Mouse (Mus musculus) kidney, postnatal 0 days (tissue): ENCODE measurements at regions not wholly inside any gene's neighbourhood (a gene's known extent, or its start where the extent isn't known, plus 50 kb on each side); places are given as distances from the start of the nearest gene placed in this dataset.
A peak's percentile ranks its signal among the peaks of the same experiment; 100 is the strongest.

Experiments
- ATAC-seq: fragments of 200-750 bp; cut with Nextera tagmentation; replicated peaks from 2 replicates; pipeline ENCODE4 v1.8.0; 2017; ENCODE audit warnings: low read depth, moderate number of reproducible peaks, moderate TSS enrichment, moderate library complexity; ENCODE audit not compliant: low FRiP score
- DNase-seq: peaks from one replicate; pipeline ENCODE4 v3.0.0-alpha.2; 2016; ENCODE audit warnings: low spot score
- H3K27ac ChIP-seq: fragments of 300-500 bp; sonication (generic); 2 replicates; pipeline ENCODE4 v1.5.1; 2014; ENCODE audit warnings: mild to moderate bottlenecking
- H3K27me3 ChIP-seq: fragments of 300-500 bp; sonication (generic); 2 replicates; pipeline ENCODE4 v1.6.1; 2014; ENCODE audit warnings: low read length, mixed read lengths; ENCODE audit not compliant: insufficient read depth
- H3K36me3 ChIP-seq: fragments of 300-500 bp; sonication (generic); 2 replicates; pipeline ENCODE4 v1.6.1; 2014; ENCODE audit warnings: low read length, mixed read lengths; ENCODE audit not compliant: insufficient read depth
- H3K4me1 ChIP-seq: fragments of 300-500 bp; sonication (generic); replicated peaks from 2 replicates; pipeline ENCODE4 v1.6.1; 2014; ENCODE audit warnings: antibody characterized with exemption, low read length, mixed read lengths; ENCODE audit not compliant: insufficient read depth
- H3K4me2 ChIP-seq: fragments of 300-500 bp; sonication (generic); 2 replicates; pipeline ENCODE4 v1.6.1; 2014; ENCODE audit warnings: mild to moderate bottlenecking, low read length, moderate library complexity, mixed read lengths
- H3K4me3 ChIP-seq: fragments of 300-500 bp; sonication (generic); replicated peaks from 2 replicates; pipeline ENCODE4 v1.5.1; 2014; ENCODE audit warnings: low read depth, low read length
- H3K9ac ChIP-seq: fragments of 300-500 bp; sonication (generic); 2 replicates; pipeline ENCODE4 v1.6.1; 2014; ENCODE audit warnings: low read depth, low read length
- H3K9me3 ChIP-seq: fragments of 300-500 bp; sonication (generic); replicated peaks from 2 replicates; pipeline ENCODE4 v1.6.1; 2016; ENCODE audit warnings: low read length, inconsistent platforms, mixed read lengths
- CTCF ChIP-seq: IDR thresholded peaks from 2 replicates; pipeline ENCODE4 v1.5.1; 2016; ENCODE audit warnings: antibody characterized with exemption, low read depth, mild to moderate bottlenecking, moderate library complexity
- WGBS: fragments of 180-500 bp; shearing (Covaris S2); extraction: QIAGEN DNeasy Blood & Tissue Kit; methylation state at CpG from one replicate; pipeline ENCODE4 v1.1.7; 2014; 5-methylcytosine and 5-hydroxymethylcytosine counted together

DNA sequence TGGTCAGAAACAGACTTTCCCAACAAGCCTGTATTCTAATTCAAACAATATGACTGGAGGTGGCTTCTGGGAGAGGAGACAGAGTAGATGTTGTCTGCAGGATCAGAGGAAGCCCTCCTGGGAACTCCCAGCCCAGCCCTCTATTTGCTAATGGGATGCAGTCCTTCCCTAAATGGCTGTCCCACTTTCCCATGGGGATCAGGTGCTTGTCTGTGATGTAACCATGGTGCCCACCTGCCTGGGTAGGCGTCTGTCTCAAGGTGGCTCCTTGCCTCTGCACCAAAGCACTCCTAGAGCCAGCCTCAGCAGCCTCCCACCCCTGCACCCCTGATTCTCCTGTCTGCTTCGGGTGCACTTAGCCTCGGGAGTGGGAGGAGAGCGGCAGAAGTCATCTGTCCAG is 384.6 kb downstream of the Gm45692 start:
- no peak for DNase-seq
- ATAC-seq, result no peak
- WGBS, result 30% methylated on average over 4 of the region's 4 CpGs
- Histone ChIP-seq H3K4me3 (no peak overlapping the region), H3K4me1 (0 out of 2 replicates have a peak, but pooled peaks cover 8% of the 10 kb centered on the region), H3K27ac (no peak overlapping the region), H3K27me3 (no peaks in the 10 kb centered on the region), H3K9me3 (no peaks in the 10 kb centered on the region), H3K36me3 (no peaks in the 10 kb centered on the region), H3K9ac (no peak overlapping the region), H3K4me2 (no peak overlapping the region)
- TF ChIP-seq CTCF, result no peak

DNA sequence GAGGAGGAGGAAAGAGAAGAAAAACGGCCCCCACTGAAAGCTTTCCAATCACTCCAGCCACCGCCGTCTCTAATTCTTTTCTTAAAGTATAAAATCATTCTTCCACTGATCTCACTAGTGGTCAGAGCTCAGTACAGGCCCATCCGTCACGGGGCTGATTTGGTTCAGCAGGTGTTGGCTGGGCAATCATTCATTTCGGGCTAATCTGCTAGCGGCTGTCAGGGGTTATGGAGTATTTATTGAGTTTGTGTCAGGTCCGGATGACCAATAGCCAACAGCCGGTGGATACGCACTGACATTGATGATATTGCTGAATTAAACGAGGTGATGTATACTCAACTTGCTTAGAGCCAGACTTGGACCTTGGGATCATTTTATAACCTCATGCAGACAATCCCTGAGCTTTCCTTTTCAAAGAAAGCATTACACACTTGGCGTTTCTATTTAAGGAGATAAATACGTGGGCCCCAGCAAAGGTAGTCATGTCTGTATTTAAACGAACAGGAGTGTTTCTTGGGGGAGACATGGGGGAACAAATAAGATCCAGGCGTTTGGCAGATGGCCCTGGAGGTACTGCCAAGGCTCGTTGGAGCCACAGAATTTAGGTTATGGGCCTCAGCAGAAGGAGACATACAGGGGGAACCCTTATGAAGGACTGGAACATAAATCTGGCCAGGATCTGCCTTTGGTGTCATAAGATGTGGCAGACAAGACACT is 385.1 kb downstream of the Gm45692 start:
- ATAC-seq (no peak), DNase-seq (no peak)
- Histone ChIP-seq H3K9me3 (no peaks in the 10 kb centered on the region), H3K36me3 (no peaks in the 10 kb centered on the region), H3K9ac (no peak overlapping the region), H3K4me2 (no peak overlapping the region), H3K4me1 (0 out of 2 replicates have a peak, but pooled peaks cover 8% of the 10 kb centered on the region), H3K27me3 (no peaks in the 10 kb centered on the region), H3K27ac (no peak overlapping the region), H3K4me3 (no peak overlapping the region)
- no peak for TF ChIP-seq CTCF
- 30% methylated on average over 16 of the region's 16 CpGs for WGBS

DNA sequence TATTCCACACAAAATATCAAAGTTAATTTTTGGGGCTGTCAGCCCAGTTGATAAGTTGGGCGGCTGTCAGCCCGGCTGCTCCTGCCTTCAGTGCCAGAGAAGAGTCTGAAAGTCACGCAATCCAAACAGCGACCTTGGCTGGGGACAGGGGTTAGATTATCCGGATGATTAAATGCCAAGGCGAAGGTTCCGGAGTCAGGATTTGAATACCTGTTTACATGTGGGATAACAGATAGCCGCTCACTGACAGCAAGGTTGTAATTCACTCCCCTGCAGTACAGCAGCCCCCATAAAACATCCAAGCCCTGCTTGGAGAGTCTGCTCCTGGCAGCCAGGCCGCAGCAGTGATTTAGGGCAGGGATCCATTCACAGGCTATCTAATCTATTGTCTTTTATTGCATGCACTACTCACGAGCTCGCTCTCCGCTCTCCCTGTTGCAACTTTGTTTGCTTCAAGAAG is 388.3 kb downstream of the Gm45692 start:
- no peak overlapping the region for H3K9ac ChIP-seq
- TF ChIP-seq CTCF, result no peak
- H3K36me3 ChIP-seq, result no peaks in the 10 kb centered on the region
- H3K27me3 ChIP-seq, result no peaks in the 10 kb centered on the region
- H3K9me3 ChIP-seq, result no peaks in the 10 kb centered on the region
- WGBS, result 7% methylated on average over 12 of the region's 12 CpGs
- no peak overlapping the region for H3K27ac ChIP-seq
- peak; percentile 83 for DNase-seq
- H3K4me1 ChIP-seq, result 0 out of 2 replicates have a peak, but pooled peaks cover 3% of the 10 kb centered on the region
- H3K4me3 ChIP-seq, result no peak overlapping the region
- no peak overlapping the region for H3K4me2 ChIP-seq
- no peak for ATAC-seq

DNA sequence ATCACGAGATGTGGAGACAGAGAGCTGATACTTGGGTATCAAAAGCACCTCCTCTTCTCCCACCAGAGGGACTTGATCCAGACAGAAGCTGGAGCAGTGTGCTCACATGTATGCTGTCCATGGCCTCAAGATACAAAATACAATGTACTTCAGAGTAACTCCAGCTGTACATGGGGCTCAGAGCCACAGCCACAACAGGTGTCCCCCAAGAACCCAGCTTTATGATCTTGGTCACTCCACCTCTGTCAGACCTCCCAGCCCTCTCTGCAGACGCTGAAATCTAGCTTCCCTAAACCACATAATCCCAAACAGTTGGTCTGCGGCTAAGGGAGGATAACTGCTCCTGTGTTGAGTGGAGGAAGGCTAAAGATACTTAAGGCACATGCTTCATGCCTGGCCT is 389.9 kb downstream of the Gm45692 start:
- Histone ChIP-seq H3K27me3 (no peaks in the 10 kb centered on the region), H3K9me3 (no peaks in the 10 kb centered on the region), H3K4me2 (no peak overlapping the region), H3K36me3 (no peaks in the 10 kb centered on the region), H3K4me1 (0 out of 2 replicates have a peak, but pooled peaks cover 3% of the 10 kb centered on the region), H3K9ac (no peak overlapping the region), H3K27ac (no peak overlapping the region), H3K4me3 (no peak overlapping the region)
- no peak for TF ChIP-seq CTCF
- 59% methylated on average over 3 of the region's 3 CpGs for WGBS
- DNase-seq, result no peak
- no peak for ATAC-seq

DNA sequence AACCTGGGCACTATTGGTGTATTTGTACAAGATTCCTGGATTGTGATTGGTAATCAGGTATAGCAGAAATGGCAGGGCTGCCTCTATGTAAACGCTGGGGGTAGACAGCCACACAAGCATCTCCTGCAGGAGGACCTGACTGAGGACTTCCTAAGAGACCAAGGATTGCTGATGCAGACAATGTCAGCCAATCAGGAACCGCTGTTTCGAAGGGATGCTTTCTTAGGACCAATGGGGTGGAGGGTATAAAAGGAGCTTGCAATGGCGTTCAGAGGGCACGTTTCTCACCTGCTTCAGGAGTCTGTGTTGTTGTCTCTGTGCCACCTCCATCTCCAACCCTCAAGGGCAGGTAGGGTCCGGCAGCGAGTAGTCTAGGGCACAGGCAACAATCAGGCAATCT is 393.7 kb downstream of the Gm45692 start:
- Histone ChIP-seq H3K9ac (no peak overlapping the region), H3K36me3 (no peaks in the 10 kb centered on the region), H3K27ac (no peak overlapping the region), H3K9me3 (no peaks in the 10 kb centered on the region), H3K4me3 (no peak overlapping the region), H3K4me1 (no peaks in the 10 kb centered on the region), H3K27me3 (no peaks in the 10 kb centered on the region), H3K4me2 (no peak overlapping the region)
- ATAC-seq, result no peak
- DNase-seq, result no peak
- WGBS, result 82% methylated on average over 7 of the region's 7 CpGs
- no peak for TF ChIP-seq CTCF

DNA sequence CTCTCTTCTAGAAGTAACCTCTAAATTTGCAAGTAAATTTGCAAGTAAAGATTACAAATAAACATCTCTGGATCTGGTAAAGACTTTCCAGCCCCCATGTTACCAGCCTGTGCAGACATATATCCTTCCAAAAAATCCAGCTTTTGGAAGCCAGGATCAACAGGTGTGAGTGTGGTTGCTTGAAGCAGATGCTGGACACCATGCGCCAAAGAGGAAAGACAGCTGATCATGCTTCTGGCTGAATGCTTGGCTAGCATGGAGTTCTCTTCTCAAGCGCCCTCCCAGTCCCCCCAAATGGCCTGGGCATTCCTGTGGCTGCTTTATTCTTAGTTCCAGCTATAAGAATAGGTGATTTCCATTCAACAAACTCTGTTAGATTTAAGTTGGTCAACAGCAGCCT is 404.9 kb downstream of the Gm45692 start:
- Histone ChIP-seq H3K36me3 (no peaks in the 10 kb centered on the region), H3K9ac (no peak overlapping the region), H3K4me2 (no peak overlapping the region), H3K4me3 (no peak overlapping the region), H3K27me3 (no peaks in the 10 kb centered on the region), H3K9me3 (no peaks in the 10 kb centered on the region), H3K27ac (no peak overlapping the region), H3K4me1 (no peaks in the 10 kb centered on the region)
- WGBS, result 91% methylated on average over 2 of the region's 2 CpGs
- DNase-seq (no peak), ATAC-seq (no peak)
- TF ChIP-seq CTCF, result no peak
